15 mouse cellular contexts compared by ENCODE assay signal in the genomic region with DNA sequence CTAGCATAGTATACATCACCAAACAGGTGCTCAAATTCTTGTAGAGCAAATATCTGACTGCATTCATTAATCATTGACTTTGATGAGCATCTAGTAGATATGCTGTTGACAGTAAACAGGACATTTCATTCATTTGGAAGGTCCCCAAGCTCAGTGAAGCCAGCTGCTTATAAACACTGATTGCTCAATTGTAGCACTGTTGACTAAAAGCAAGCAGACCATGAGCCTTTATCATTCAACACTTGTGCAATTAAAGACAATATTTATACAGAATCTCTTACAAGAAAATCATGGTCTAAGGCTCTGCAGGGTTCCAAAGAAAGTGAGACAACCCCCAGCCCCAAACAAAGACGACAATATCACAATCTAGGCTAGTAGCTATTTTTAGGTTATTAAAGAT. TPM values are rescaled to one million over a fixed set of nuclear protein-coding genes. Genes with fewer than 3 reads are reported as not detected.
"Had no signal": no experiment of that assay in that cellular context is flagged by ENCODE, and none has a peak within 500 bp of the region (broad histone marks: within the 10 kb centered on the region; RNA-seq: fewer than 3 reads in every experiment).

No protein-coding gene starts in this region.

- H3K9me3 ChIP-seq: intestine, embryonic 15.5 days; kidney, embryonic 15.5 days; limb, embryonic 13.5 days; liver, embryonic 13.5 days; midbrain, embryonic 10.5 days; neural tube, embryonic 15.5 days had no signal

- H3K4me1 ChIP-seq: liver, embryonic 13.5 days had no signal

- H3K4me3 ChIP-seq: intestine, embryonic 15.5 days; kidney, embryonic 15.5 days; limb, embryonic 13.5 days; liver, embryonic 13.5 days; midbrain, embryonic 10.5 days; myocyte; neural tube, embryonic 15.5 days had no signal

- H3K4me2 ChIP-seq: intestine, embryonic 15.5 days; kidney, embryonic 15.5 days; limb, embryonic 13.5 days; liver, embryonic 13.5 days; neural tube, embryonic 15.5 days had no signal

- H3K9ac ChIP-seq: intestine, embryonic 15.5 days; kidney, embryonic 15.5 days; limb, embryonic 13.5 days; liver, embryonic 13.5 days; neural tube, embryonic 15.5 days had no signal

- H3K36me3 ChIP-seq: intestine, embryonic 15.5 days; kidney, embryonic 15.5 days; limb, embryonic 13.5 days; liver, embryonic 13.5 days; midbrain, embryonic 10.5 days; neural tube, embryonic 15.5 days had no signal

- DNase-seq: kidney, adult 2 months; kidney, postnatal 14 days; left cerebral cortex, postnatal 4 days; liver, embryonic 13.5 days; midbrain, embryonic 14.5 days; right cerebral cortex, adult 18-20 months; right cerebral cortex, postnatal 25 days; thymus, postnatal 36 days had no signal

- ATAC-seq: intestine, embryonic 15.5 days had no signal

- H3K27ac ChIP-seq: intestine, embryonic 15.5 days; kidney, embryonic 15.5 days; limb, embryonic 13.5 days; liver, embryonic 13.5 days; midbrain, embryonic 10.5 days; neural tube, embryonic 15.5 days had no signal

RNA-seq across cellular contexts. Expression of a gene that starts 6.0 kb away (rescaled TPM):
- total RNA-seq: megakaryocyte progenitor cell, adult 5-6 weeks had no signal
- polyA plus RNA-seq: myocyte had no signal
